Mouse (Mus musculus) ovary, adult 18-20 months (tissue): ENCODE data around the gene Gpr135.
"Not testable (repeated sequence)": the region's sequence is repeated elsewhere in the genome, so short reads cannot be mapped to it uniquely, and the experiment has no call there.

ENCODE experiments used
- DNase-seq: peaks from one replicate; pipeline ENCODE4 v3.0.0; 2022; ENCODE audit warnings: low spot score, mixed read lengths

The Gpr135 gene

DNA sequence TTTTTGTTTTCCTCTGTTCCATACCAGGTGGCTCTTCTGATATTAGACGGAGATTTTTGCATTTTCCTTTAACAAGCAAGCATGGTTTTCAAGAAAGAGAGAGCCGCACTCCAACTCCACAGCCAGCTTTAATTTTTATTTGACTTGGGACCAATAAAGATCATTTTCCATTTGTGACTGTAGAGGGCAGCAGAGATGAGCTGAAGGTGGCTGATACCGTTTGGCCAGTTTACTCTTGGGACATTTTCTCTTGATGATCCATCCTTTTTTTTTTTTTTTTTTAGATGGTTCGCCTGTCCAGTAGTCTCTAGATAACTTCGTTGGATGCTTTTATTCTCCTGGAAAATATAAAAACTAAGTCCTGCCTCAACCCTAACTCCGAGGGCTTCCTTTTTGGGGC lies 17.6 kb downstream of the Gpr135 start:
- DNase-seq = no peak

- no peak for DNase-seq
Measured at GRCm38 (mm10) chr12:72052571-72052970, 18.4 kb downstream of the Gpr135 start.

- no peak for DNase-seq
Measured at GRCm38 (mm10) chr12:72050821-72051220, 20.1 kb downstream of the Gpr135 start.

DNA sequence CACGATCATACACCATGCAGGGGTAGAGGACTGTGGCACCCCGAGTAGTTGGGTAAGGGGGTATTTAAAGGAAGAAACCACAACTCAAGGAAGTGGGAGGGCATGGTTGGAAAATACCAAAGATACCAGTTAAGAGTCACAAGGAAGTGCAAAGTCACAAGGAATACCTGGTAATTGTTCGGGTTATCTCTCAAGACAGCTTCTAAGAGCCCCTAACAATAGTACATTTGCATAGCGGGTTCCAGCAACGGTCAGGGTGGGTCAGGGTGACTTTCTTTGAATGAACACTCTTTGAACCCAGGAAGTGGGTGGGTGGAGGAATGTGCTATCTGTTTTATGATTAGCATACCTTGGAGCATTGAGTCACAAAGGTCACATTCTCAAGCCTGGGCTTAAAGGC lies 20.8 kb downstream of the Gpr135 start:
- DNase-seq = not testable (repeated sequence)

GRCm38 (mm10) chr12:72047513-72047912 lies 23.4 kb downstream of the Gpr135 start:
- DNase-seq = no peak

DNA sequence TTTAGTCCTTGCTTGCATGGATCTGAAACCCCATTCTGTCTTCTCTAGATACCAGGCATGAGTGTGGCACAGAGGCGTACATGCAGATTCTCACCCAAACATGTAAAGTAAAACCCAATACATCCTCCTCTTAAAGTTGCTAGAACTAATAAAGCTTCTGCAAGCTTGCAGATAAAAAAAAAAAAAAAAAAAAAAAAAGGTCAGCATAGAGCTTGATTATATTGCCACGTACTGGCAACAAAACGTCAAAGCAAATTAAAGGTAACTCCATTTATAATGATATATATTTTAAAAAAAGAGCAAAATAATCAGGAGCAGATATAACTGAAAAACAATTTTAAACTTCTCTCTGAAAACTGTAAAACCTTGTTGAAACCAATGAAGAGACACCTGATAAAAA lies 29.7 kb downstream of the Gpr135 start:
- no peak for DNase-seq

DNA sequence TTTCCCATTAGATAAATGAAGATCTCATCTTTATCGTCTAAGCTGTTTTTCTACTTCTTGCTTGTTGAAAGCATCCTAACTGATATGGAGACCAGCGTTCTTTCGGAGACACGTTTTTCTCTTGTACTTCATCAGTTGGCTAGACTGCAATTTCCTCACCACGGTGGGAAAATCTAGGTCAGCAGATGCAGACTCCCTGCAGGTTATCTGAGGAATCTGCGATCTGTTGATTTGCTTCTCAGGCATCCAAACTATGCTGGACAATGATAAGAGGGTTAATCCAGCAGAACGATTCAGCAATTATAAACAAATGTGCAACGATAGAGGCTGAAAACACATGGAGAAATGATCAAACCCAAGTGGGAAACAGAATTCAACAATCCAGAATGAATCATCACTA lies 31.4 kb downstream of the Gpr135 start:
- DNase-seq = no peak

- DNase-seq = no peak
Measured at GRCm38 (mm10) chr12:72038866-72039265, 32.1 kb downstream of the Gpr135 start.

- no peak for DNase-seq
Measured at GRCm38 (mm10) chr12:72037049-72037448, 33.9 kb downstream of the Gpr135 start.

DNA sequence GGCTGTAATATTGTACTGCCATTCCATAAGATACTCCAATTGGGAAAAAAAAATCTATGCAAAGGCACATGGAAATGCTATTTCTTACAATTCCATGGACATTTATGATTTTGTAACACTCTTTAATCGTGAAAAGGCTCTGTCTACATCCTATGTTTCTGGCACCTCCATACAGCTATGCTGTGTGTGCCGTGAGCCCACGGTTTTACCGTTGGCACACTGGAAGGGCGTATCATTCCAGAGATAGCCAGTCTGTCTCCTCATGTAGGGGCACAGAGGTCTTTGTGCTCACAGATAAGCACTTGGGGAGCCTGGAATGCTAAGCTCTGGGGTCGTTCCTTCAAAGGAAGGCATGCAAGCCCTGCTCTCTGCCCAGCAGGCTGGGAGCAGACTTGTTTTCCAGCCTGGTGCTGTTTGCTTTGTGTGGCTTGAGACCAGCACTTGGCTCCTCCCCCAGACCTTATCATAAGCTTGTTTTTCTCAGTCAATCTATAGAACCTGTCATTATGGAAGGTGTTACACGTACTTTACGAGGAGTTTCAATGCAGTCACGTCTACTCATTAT lies 34.7 kb downstream of the Gpr135 start:
- no peak for DNase-seq

DNA sequence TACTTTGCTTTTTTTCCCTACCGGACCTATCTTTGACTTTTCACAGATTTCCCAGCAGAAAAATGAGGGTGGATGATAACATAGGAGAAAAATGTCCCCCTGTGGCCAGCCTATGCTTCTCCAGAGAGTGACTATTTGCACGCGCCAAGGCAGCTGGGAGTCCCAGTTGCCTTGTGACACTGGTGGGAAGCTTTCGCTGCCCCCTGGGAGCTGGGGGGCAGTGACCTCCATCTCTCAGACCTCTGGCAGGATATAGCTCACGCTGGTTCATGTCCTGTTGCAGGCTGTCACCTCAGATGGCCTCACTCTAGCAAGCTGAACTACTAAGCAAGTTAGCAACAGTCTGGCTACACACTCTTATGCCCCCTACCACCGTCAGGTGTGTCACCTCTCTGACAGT lies 39.1 kb downstream of the Gpr135 start:
- no peak for DNase-seq

DNA sequence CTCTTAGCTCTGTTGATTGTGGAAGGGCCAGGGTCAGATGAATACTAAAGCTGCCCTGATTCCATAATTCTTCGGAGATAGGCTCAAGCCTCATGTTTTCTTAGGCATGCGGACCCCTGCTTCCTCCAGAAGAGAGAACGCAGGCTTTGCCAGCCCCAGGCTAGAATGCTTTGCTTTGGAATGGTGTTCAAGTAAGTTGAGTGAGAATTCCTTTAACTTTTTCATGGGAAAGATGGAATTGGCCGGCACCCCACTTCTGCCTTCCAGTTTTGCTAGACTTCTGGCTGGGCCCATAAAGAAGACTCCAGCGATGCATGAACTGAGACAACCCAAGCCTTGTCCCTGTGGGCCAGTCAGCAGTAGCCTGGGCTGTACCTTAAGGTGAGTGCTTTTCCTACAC lies 39.8 kb downstream of the Gpr135 start:
- no peak for DNase-seq

DNA sequence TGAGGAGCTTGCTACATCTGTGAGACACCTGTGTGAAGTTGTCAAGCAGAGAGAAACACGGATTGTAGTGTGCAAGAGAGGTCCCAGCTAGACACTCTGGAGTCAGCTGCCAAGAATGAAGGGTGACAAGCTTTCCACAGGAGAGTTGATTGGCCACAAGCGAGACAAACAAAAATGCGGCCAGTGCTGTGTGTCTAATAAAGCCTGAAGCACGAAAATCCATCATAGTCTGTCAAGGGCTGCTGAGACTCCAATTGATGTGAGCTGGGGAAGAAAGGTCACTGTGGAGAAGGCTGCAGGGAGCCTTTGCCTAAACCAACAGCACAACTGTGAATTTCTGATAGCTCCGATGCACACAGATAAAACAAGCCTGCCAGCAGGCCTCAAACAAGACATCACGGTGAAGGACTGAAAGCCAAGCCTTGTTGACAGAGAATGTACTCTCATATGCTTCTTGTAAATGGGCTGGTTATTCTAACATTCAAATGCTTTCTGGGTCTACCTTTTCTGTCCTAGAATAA lies 45.6 kb downstream of the Gpr135 start:
- no peak for DNase-seq

GRCm38 (mm10) chr12:72023572-72023971 lies 47.4 kb downstream of the Gpr135 start:
- DNase-seq = no peak

GRCm38 (mm10) chr12:72022790-72023189 lies 48.1 kb downstream of the Gpr135 start:
- no peak for DNase-seq

DNA sequence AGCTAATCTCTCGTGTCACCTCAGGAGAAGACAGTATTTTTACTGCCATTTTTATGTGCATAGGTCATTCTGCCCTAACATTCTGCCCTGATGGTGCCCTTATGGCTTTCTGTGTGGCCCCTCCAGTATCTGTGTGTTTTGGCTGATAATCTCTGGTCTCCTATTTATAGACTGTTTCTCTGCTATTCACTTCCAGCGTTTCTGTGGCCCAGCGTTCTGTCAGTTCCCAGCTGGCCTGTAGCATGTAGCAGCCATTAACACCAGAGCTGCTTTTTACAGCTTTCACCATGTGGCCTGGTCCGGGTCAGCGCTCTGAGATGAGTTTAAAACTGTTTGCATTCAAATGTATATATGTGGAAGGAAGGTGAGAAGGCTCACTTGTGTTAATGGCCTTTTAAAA lies 49.4 kb downstream of the Gpr135 start:
- DNase-seq = no peak

DNA sequence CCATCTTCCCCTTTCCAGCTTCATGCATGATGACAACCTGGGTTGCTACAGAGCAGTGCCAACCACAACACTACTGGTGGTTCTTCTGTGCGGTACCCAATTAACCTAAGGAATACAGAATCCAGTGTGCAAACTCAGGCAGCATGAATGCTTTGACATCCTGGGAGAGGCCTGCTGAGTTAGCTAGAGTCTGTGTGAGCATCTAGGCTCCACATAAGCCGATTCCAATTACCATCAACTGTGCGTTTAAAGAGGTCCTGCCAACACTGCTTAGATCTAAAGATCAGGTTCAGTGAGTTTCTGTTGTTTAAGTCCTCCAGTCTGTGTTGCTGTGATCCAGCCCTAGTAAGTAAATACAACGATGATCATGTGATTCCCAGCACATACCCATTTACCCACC lies 50.6 kb downstream of the Gpr135 start:
- no peak for DNase-seq
